Mouse (Mus musculus) cerebellum, adult 11 months (tissue): ENCODE data around the gene Prkcsh.

Experiments
- DNase-seq: peaks from one replicate; pipeline ENCODE4 v3.0.0; 2022

The Prkcsh gene

DNA sequence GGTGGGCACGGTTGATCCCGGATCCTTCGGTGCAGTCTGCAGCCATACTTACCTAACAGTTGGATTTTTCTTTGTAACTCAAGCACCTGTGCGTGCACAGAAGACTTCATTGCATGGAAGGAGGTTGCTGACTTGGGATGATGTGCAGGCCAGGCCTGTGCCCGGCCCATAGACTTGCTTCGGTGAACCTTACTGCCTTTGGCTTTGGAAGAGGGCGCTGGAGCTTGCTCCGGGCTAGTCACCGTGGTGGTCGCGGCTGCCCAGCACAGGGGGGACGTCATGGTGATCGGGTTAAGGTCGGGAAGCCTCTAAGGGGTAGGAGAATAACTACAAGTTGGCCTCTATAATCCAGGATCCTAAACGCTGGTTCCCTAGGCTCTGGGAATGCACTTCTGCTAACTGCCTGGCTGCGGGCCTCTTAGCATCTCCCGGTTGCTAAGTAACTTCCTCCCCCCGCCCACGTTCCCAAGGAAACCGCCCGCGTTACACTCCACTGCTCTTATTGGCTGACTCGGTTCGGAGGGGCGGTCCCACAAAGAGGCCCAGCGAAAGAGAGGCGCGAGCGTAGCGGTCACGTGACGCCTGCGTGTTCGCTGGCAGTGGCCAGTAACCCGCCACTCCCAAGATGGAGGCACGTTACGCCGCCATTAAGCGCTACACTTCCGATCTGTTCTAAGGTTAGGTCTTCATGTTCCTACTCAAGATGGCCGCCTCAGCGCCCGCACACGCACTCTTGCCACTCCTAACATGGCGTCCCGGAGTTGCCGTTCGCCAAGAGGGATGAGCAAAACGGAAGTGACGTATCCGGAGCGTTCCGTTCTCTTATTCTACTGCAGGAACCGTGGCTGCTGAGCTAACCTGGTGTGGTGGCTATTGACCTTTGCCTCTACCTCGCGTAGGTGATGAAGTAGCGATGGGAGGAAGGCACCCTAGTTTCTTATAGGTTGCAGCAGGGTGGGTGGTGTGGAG lies at the start of gene Prkcsh, which contains the start of gene Ccdc151:
Gene Prkcsh, plus strand, starts transcription at position 613 of the 969 bp plus-strand sequence.
Gene Ccdc151, minus strand, starts transcription at position 441 of the 969 bp plus-strand sequence.
- DNase-seq, result peak; percentile 99

DNA sequence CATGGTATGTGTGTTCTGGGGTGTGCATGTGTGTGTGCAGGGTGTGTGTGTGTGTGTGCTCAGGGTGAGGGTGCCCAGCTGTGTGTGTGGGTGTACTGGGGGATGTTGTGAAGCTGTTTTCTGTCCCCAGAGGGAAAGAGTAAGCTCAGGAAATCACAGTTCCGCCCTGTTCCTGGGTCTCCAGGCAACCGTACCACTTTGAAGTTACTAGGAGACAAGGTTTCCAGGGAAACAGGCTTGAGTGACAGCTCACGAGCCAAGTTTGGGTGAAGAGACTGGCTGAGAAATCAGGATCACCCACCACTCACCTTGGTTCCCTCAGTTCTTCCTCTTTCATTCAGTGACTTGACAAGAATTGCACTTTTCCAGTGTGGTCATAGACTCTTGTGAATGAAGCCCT lies 49.0 kb upstream of the Prkcsh start:
- no peak for DNase-seq

DNA sequence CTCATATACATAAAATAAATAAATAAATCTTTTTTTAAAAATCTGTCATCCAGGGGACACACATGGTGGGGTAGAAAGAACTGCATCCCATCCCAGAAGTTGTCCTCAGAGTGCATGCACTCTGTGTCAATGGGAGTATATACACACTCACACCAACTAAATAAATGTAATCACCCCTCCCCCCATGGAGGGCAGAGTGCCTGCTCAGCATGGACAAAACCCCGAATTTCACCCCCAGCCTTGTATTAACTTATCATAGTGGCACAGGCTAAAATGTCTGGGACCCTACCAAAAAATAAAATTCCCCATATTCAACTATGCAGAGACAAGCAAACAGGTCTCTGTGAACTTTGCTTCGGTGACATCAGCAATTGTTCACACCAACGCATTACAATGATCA lies 48.0 kb upstream of the Prkcsh start:
- no peak for DNase-seq

DNA sequence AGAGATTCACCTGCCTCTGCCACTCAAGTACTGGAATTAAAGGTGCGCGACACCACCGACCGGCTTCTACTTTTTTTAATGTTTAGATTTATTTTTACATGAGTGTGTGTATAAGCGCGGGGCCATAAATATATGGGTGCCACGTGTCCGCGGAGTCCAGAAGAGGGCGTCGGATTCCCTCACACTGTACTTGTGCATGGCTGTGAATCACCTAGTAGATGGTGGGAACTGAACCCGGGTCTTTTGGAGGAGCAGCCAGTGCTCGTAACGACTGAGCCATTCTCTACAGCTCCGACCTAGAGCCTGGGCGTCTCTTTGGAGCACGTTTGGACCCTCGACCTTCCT lies 47.4 kb upstream of the Prkcsh start:
- no peak for DNase-seq

DNA sequence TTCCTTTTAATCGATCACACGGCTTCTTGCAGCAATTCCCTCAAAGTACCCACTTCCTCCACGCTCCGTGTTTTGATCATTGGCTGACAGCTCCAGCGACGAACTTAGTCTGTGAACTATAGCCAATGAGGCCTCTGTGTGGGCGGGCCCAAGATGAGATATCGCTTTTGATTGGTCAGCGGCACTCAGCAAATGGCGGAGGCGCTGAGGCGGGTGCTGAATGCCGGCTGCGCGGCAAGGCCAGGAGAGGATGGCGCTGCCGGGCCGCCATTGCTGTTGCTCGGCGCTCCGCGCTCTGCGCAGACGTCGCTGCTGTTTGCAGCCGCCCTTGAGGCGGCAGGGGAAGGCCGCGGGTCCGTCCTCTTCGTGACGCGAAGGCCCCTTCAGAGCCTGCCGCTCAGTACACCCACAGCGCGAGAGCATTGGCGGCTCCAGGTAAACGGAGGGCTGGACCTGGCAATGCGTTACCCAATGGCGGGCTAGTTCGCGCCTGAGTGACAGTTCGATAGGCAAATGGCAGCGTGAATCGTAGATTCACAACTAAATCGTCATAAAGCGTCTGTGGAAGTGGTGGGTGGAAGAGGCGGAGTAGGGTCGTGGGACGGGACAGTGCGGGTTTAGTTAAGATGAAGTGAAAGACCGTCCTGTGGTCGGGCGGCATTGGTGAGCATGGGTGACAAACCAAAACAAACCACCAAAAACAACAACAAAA lies 46.9 kb upstream of the Prkcsh start, which contains the start of gene Swsap1:
Gene Swsap1, plus strand, starts transcription at position 186 of the 712 bp plus-strand sequence.
- DNase-seq, result peak; percentile 99

DNA sequence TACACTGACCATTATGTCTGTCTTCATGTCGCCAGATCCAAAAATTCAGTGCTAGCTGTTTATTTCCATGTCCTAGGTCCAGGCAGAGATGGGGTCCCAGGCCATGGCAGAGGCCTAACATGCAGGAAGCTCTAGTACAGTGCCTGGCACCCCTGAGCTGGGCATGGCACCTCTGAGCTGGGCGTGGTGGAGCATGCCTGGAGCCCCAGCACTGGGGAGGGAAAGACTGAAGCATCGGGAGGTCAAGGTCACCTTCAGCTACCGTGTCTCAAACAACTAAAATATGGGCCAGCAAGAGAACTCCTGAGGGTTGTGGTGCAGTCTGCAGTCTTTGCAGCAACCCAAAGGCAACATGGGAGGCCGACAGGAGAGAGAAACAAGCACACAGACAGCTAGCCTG lies 44.2 kb upstream of the Prkcsh start:
- no peak for DNase-seq

DNA sequence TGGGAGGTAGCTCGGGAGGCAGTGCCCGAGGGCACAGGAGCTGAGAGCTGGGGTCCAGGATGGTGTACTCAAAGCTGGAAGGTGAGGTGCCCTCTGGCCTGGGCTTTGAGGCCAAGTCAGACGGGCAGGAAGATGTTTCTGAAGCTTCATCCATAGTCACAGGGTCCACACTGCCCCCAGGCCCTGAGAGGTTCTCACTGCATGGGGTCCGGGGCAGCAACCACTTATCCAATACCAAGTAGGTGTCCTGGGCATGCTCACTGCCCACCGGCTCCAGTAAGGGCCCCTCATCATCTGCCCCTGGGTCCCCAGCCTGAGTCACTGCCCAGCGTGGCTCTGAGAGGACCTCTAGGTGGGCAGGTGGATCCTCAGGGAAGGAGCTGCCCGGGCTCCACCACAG lies 43.4 kb upstream of the Prkcsh start:
- DNase-seq, result no peak

DNA sequence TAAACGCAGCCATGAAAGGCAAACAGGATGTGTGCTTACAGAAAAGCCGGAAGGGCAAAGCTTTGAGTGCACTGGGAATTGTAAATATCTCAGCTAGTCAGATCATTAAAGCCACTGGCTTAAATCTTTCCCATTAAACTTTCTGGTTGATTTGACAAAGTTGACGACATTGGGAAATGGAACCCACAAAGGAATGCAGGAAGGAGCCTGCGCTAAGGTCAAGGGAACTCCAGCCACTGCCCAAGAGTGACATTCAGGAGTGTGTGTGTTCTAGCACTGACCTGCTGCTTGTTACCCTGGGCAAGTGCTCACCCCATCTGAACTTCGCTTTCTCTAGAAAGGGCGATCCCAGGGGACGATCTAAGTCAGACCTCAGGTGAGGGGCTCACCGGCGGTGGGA lies 42.5 kb upstream of the Prkcsh start:
- DNase-seq, result no peak

DNA sequence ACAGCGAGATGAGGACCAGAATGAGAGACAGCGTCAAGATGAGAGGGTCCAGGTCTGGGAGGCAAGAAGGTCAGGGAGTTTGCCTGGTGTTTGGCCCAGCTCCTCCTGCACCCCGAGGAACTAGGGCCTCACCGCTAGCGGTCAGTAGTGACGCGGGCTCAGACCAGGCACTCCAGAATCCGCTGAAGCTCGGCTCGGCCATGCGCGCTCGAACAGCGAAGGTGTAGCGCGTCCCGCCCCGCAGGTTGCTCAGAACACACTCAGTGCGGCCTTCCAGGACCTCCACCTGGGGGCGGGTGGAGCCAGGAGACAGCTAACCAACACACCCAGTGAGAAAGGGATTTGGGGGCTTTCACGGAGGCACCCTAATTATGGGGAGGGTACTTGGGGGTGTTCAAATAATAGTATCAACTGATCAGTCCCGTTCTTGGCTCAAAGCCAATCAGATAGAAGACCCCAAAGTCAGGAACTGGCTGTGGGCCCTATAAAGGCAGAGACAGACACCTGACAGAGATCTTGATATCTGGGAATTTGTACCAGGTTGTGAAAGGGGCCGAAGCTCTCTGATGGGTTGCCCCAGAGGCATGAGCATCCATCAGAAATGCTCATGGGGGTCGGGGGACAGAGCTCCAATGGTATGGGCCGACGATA lies 41.9 kb upstream of the Prkcsh start:
- DNase-seq, result no peak

DNA sequence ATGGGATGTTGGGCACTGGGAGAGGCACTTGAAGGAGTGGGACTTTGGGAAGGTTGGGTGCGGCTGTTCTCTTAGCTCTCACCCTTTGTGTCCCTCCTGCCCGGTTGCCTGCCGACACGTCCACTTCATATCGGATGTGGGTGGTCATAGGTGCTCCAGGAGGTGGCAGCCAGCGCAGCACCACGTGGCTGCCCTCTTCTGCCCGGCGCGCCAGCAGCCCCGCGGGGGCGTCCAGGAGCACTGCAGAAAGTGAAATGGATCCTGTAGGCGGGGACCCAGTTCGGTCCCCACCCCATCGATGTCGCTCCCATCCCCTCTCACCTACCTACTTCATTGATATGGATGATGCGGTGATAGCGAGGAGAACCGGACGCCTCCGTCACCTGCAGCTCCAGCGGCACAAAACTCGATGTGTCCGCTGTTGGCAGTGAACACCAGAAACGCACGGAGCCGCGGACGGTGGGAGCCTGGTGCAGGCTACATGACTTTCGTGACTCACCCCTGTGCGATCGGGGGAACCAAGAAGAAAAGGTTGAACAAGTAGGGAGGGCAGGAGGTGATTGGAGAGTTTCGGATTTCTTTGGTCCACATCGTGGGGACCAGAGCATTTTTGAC lies 41.1 kb upstream of the Prkcsh start:
- no peak for DNase-seq

DNA sequence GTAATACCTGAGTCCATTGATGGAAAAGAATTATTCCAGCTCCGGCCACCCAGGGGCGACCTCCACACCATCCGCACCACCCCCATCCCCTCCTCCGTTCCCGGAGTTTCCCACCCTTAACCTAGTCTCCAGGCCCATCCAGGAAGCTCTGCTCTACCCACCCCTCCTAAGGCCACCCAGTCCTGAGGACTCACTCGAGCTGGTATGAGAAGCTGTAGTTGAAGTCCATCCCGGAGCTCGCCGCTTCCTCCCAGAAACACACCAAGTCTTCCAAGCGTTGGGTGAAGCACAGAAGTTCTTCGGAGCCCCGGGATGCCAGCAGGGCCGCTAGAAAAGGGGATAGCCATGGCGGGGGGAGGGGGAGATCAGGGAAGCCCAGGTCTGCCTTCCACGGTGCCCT lies 40.6 kb upstream of the Prkcsh start:
- no peak for DNase-seq

DNA sequence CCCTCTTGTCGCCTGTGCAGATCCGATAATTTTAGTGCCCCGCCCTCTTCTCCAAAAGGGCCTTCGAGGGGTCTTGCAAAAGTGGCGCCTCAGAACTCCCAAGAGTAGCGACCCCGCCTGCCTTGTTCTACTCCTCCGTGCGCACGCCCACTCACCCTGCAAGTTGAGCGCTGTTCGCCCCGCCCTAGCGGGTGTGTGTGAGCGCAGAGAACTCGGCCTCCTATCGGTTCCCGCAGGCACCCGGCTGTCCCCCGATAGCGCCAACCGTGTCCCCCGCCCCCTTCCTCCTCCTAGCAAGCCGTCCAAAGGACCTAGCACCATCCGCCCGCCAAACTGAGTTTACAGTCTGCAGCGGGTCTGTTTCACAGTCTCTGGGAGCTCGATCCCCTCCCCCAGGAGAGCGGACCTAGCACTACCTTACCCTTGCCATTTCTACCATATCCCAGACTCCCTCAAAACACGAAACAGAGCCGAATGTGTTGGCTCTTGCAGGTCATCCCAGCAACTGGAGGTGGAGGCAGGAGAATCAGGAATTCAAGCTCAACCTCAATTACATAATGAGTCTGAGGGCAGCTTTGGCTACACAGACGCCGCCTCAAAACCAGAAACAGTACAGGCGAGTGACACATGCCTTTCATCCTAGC lies 40.1 kb upstream of the Prkcsh start:
- peak; percentile 57 for DNase-seq

DNA sequence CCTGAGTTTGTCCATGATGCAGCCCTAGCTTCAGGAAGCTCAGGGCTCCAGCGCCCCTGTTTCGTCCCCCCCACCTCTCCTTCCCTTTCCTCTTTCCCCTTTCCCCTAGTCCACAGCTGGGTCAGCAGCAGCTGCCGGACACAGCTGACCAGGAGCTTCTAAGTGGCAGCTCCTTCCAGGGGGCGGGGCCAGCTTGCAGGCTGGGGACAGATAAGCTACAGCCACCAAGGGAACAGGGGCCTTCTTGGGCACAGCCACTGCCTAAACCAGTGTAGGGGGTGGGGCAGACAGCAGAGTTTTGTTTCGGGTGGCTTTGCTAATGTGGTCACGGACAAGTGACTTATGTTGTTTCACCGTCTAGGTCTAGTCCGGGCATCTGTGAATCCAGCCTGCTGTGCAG lies 39.2 kb upstream of the Prkcsh start, which contains the start of gene Epor:
Gene Epor, minus strand, starts transcription at position 90 of the 400 bp plus-strand sequence.
- DNase-seq, result no peak

DNA sequence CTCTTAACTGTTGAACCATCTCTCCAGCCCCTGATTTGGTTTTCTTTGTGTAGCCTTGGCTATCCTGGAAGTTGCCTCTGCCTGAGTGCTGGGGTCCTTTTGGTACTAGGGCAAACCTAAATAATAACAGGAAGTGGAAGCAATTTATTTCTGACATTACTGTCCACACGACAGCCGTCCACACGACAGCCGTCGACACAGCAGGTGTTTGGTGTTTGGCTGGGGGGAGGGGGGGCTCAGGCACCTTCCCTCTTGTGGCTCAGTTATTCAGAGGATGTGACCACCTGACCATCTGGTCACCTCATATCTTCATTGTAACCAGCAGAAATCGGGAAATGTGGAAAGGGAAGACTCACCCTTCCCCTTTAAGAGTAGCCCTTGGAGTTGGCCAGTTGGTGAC lies 33.7 kb upstream of the Prkcsh start:
- no peak for DNase-seq

DNA sequence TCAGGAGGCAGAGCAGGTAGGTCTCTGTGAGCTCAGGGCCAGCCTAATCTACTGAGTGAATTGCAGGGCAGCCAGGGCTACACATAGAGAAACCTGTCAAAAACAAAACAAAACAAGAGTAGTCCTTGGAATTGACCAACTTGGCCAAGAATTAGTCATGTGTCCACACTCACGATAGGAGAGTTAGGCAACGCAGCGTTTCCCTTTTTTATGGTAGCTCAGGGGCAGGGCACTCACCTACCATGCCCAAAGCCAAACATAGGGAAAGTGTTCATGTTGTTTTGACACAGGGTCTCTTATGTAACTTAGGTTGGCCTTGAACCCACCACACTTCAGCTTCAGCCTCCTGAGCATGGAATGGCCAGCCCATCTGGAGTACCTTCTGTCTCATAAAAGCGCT lies 33.3 kb upstream of the Prkcsh start:
- DNase-seq, result no peak

DNA sequence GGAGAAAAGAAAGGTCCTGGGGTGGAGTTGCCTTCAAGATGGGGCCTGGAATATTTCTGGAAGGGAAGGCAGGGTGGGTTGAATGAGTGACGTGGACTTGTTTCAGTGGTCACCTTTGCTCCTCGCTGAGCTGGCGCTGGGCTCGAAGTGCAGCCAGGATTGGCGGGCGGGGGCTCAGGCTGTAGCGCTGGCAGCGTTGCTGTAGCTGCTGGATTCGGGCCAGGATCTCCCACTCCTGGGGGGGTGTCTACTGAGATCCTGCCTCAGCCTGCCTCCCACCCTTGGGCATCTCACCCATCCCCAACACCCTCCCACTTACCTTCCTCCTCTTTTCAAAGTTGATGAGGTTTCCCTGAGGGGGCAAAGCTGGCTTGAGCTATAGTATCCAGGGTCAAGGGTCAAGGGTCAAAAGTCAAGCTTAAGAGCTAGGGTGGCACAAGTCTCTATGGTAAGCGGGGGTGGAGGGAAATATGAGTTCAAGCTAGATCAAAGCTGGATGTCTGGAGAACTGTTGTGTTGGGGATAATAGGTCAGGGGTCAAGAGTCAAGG lies 25.9 kb upstream of the Prkcsh start:
- no peak for DNase-seq

DNA sequence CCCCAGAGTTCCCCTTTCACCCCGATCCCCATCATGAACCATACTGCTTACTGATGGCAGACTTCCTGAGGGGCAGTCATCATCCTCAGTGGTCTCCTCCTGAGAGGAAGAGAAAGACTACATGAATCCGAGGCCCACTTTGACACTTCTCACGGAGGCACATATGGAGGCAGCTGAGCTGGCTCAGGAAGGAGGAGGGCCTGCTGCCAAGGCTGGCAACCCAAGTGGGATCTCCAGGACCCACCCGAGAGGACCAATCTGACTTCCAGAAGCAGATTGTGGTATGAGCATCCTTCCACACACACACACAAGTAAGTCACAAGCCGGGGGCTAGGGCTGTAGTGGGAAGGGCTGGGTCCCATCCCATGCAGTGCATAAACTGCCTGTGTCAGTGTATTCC lies 25.3 kb upstream of the Prkcsh start:
- no peak for DNase-seq

DNA sequence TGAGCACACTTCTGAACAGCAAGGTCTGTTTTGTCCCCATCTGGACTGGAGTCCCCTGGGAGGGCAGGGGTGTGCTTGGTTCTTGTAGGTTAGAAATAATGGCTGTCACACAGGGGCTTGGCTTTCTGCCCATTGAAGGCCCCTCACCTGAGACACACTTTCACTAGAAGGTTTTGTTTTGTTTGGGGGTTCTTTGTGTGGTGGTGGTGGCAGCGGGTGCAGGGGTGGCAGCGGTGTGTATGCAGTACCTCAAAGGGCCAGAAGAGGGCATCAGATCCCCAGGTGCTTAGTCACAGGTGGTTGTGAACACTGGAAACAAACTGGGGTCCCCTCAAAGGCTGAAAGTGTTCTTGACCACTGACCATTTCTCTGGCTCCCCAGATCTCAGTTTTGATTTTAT lies 24.6 kb upstream of the Prkcsh start:
- peak; percentile 49 for DNase-seq

DNA sequence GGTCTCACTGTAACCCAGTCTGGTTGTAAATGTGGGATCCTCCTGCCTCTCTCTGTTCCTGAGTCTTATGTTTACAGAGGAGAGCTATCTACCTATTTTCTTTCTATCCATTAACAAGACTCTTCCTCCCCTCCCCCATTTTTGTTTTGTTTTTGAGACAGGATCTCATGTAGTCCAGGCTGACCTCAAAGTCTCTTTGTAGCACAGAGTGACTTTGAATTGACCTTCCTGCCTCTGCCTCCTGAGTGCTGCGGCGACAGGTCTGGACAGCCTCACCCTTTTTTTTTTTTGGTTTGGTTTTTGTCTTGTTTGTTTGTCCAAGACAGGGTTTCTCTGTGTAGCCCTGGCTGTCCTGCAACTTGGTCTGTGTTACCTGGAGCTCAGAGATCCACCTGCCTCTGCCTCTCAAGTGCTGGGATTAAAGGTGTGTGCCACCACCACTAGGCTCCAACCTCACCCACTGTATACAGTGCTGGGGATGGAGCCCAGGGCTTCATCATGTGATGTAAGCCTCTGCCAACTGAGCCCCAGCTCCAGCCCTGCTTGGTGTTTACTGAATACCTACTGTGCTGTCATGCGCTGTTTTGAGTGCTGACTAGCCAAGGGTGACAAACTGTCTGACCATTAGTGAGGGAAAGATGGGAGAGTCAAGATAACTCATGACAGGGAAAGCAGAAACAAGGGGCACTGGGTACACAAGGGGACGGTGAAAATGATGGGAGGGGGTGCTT lies 24.0 kb upstream of the Prkcsh start:
- no peak for DNase-seq

DNA sequence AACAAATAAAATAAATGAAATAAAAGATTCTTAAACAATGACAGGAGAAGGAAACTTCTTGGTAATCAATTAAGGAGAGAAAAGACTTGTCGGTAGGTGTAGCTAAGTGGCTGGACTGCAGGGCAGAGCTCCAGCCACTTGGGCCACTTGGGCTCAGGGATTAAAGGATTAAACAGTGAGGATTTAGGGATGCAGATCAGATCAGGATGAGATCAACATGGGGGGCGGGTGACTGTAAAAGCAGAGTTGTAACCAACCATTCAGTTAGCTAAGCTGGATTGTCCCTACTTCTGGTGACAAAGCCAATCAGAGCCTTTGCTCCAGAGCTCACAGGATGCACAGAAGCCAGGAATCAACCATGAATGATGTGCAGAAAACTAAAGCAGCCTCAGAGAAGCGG lies 18.7 kb upstream of the Prkcsh start:
- no peak for DNase-seq

DNA sequence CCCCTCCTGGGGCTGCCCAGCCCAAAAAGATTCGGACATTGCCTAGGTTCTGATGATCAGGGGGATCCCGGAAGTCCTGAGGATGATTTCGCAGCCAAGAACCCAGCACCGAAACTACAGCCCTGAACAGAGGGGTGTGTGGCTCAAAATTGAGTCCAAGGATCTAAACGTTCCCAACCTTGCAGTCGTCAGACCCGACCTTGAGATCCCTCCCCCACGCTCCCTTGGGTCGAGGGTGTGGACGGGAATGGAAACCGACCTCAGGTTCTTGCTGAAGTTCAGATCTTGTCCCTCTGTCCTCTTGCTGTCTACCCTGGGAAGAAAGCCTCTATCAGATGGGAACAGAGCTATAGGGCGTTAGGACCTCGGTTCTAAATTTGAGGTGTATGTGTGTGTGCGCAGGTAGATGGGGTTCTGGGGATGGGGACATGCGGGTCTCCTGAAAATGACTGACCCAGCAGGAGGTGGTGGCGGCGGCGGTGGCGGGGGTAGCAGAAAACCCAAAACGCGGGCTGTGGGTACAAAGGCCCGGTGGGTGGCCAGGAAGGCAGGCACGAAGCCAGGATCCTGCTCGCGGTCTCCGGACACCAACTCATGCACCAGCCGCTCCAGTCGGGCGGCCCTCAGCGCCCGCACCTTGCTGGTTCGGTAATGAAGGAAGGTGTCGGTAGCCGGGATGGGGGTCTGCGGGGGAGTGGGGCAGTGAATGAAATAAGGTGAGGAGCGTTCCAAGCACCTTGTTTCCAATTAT lies 14.8 kb upstream of the Prkcsh start:
- peak; percentile 71 for DNase-seq
